Mouse (Mus musculus) telencephalon, adult 2 months (tissue): ENCODE results near the gene Ahdc1.

ENCODE experiments used
- DNase-seq: peaks from one replicate; pipeline ENCODE4 v3.0.0-alpha.2; 2011; ENCODE audit warnings: low read depth, low spot score

Gene Ahdc1

GRCm38 (mm10) chr4:133120833-133121321 is 109.8 kb downstream of the Ahdc1 start:
- peak; percentile 34 for DNase-seq

- DNase-seq = no peak
Measured at GRCm38 (mm10) chr4:133121416-133121815, 110.4 kb downstream of the Ahdc1 start.

- no peak for DNase-seq
Measured at GRCm38 (mm10) chr4:133121974-133122637, 111.0 kb downstream of the Ahdc1 start.

- DNase-seq = no peak
Measured at GRCm38 (mm10) chr4:133127079-133127478, 116.0 kb downstream of the Ahdc1 start.
